Mouse (Mus musculus): ENCODE results near the gene Unc13d.
"Not testable (repeated sequence)": the region's sequence is repeated elsewhere in the genome, so short reads cannot be mapped to it uniquely, and the experiment has no call there.

The Unc13d gene

GRCm38 (mm10) chr11:116021328-116022220 lies 56.2 kb downstream of the Unc13d start:
- no peaks in the 10 kb centered on the region for H3K9me3 ChIP-seq (ENCODE audit: low read length)
- H3K27me3 ChIP-seq (ENCODE audit: insufficient read depth, low read length), result no peaks in the 10 kb centered on the region
- H3K4me1 ChIP-seq (replicated peaks; ENCODE audit: low read depth, low read length), result peaks cover 23% of the 10 kb centered on the region
- no peak overlapping the region; the same call in 1 of the 2 replicates for H3K4me3 ChIP-seq (replicated peaks; ENCODE audit: low read length)
- no peak for TF ChIP-seq POU5F1 (IDR thresholded peaks at IDR 0.05; ENCODE audit: borderline replicate concordance, low read length)
- TF ChIP-seq CTCF (conservative IDR thresholded peaks at IDR 0.05; ENCODE audit: low read length), result no peak
- no peak for TF ChIP-seq NANOG (IDR thresholded peaks at IDR 0.05; ENCODE audit: borderline replicate concordance, low read length)
- H3K36me3 ChIP-seq (ENCODE audit: insufficient read depth, low read length), result peaks cover 27% of the 10 kb centered on the region

- H3K27me3 ChIP-seq (ENCODE audit: insufficient read depth, low read length), result peaks cover 2% of the 10 kb centered on the region; the same call in 1 of the 2 replicates
- no peak overlapping the region for H3K4me3 ChIP-seq (replicated peaks; ENCODE audit: low read length)
- TF ChIP-seq CTCF (conservative IDR thresholded peaks at IDR 0.05; ENCODE audit: low read length), result peak; percentile 17
- no peak for TF ChIP-seq NANOG (IDR thresholded peaks at IDR 0.05; ENCODE audit: borderline replicate concordance, low read length)
- peaks cover 27% of the 10 kb centered on the region for H3K36me3 ChIP-seq (ENCODE audit: insufficient read depth, low read length)
- H3K4me1 ChIP-seq (replicated peaks; ENCODE audit: low read depth, low read length), result peaks cover 23% of the 10 kb centered on the region
- H3K9me3 ChIP-seq (ENCODE audit: low read length), result no peaks in the 10 kb centered on the region
Measured at GRCm38 (mm10) chr11:116020519-116020922, 57.2 kb downstream of the Unc13d start.

DNA sequence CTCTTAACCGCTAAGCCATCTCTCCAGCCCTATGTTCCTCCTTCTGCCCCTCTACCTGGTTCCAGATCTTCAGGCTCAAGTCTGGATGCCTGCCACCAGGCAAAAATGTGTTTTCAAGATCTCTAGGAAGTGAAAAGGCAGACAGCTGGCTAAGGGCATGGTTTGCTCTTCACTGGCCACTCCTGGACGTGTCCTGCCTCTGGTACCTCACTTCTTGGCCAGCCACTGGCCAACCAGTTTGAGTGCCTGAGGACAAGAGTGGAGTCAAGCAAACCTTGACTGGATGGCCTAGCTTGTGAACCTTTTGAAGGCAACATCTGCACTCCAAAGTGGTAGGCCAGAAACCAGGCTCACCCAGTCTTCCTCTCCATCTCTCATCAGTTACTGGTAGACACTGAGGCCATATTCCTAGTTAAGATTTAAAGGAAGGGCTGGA lies 57.8 kb downstream of the Unc13d start:
- TF ChIP-seq POU5F1 (IDR thresholded peaks at IDR 0.05; ENCODE audit: borderline replicate concordance, low read length), result no peak
- TF ChIP-seq CTCF (conservative IDR thresholded peaks at IDR 0.05; ENCODE audit: low read length), result no peak
- no peak for TF ChIP-seq NANOG (IDR thresholded peaks at IDR 0.05; ENCODE audit: borderline replicate concordance, low read length)
- Histone ChIP-seq H3K36me3 (ENCODE audit: insufficient read depth, low read length) (peaks cover 27% of the 10 kb centered on the region), H3K4me1 (replicated peaks; ENCODE audit: low read depth, low read length) (peaks cover 23% of the 10 kb centered on the region), H3K9me3 (ENCODE audit: low read length) (no peaks in the 10 kb centered on the region), H3K4me3 (replicated peaks; ENCODE audit: low read length) (no peak overlapping the region), H3K27me3 (ENCODE audit: insufficient read depth, low read length) (peaks cover 2% of the 10 kb centered on the region; the same call in 1 of the 2 replicates)

GRCm38 (mm10) chr11:116019360-116019791 lies 58.4 kb downstream of the Unc13d start:
- Histone ChIP-seq H3K36me3 (ENCODE audit: insufficient read depth, low read length) (peaks cover 27% of the 10 kb centered on the region), H3K4me1 (replicated peaks; ENCODE audit: low read depth, low read length) (peaks cover 23% of the 10 kb centered on the region), H3K4me3 (replicated peaks; ENCODE audit: low read length) (no peak overlapping the region), H3K27me3 (ENCODE audit: insufficient read depth, low read length) (peaks cover 5% of the 10 kb centered on the region; the same call in 1 of the 2 replicates), H3K9me3 (ENCODE audit: low read length) (no peaks in the 10 kb centered on the region)
- no peak for TF ChIP-seq NANOG (IDR thresholded peaks at IDR 0.05; ENCODE audit: borderline replicate concordance, low read length)
- TF ChIP-seq CTCF (conservative IDR thresholded peaks at IDR 0.05; ENCODE audit: low read length), result no peak
- TF ChIP-seq POU5F1 (IDR thresholded peaks at IDR 0.05; ENCODE audit: borderline replicate concordance, low read length), result no peak

GRCm38 (mm10) chr11:116018867-116019266 lies 58.9 kb downstream of the Unc13d start:
- peaks cover 23% of the 10 kb centered on the region for H3K4me1 ChIP-seq (replicated peaks; ENCODE audit: low read depth, low read length)

GRCm38 (mm10) chr11:116018106-116018505 lies 59.7 kb downstream of the Unc13d start:
- Histone ChIP-seq H3K9me3 (ENCODE audit: low read length) (no peaks in the 10 kb centered on the region), H3K36me3 (ENCODE audit: insufficient read depth, low read length) (peaks cover 22% of the 10 kb centered on the region), H3K27me3 (ENCODE audit: insufficient read depth, low read length) (peaks cover 5% of the 10 kb centered on the region; the same call in 1 of the 2 replicates), H3K4me1 (replicated peaks; ENCODE audit: low read depth, low read length) (peaks cover 27% of the 10 kb centered on the region), H3K4me3 (replicated peaks; ENCODE audit: low read length) (peak overlapping the region; percentile 68)
- TF ChIP-seq POU5F1 (IDR thresholded peaks at IDR 0.05; ENCODE audit: borderline replicate concordance, low read length) (no peak), CTCF (conservative IDR thresholded peaks at IDR 0.05; ENCODE audit: low read length) (peak; percentile 49), NANOG (IDR thresholded peaks at IDR 0.05; ENCODE audit: borderline replicate concordance, low read length) (no peak)

More at GRCm38 (mm10) chr11:116018867-116019266, 58.9 kb downstream of the Unc13d start:
- not testable (repeated sequence) for H3K4me3 ChIP-seq (replicated peaks; ENCODE audit: low read length); H3K27me3 ChIP-seq (ENCODE audit: insufficient read depth, low read length); H3K9me3 ChIP-seq (ENCODE audit: low read length)
- peaks cover 27% of the 10 kb centered on the region for H3K36me3 ChIP-seq (ENCODE audit: insufficient read depth, low read length)

DNA sequence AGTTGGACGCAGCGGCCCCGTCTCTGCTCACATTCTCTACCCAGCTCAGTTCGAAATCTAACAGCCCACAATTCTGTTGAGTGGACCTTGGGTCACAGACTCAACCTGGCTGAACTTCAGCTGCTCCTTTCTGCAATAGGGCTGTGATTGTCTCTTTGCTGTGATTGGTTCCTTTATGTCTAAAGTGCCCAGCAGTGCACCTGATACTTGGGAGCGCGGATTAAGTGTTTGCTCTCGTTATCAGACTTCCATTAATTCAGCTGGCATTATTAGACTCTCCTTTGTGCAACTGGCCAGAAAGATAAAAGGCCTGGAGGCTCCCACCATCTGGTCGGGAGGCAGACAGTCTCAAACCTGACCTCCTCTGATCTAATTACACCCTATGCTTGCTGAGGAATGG lies 62.9 kb downstream of the Unc13d start:
- H3K36me3 ChIP-seq (ENCODE audit: insufficient read depth, low read length), result peaks cover 13% of the 10 kb centered on the region
- TF ChIP-seq NANOG (IDR thresholded peaks at IDR 0.05; ENCODE audit: borderline replicate concordance, low read length) (no peak), CTCF (conservative IDR thresholded peaks at IDR 0.05; ENCODE audit: low read length) (no peak), POU5F1 (IDR thresholded peaks at IDR 0.05; ENCODE audit: borderline replicate concordance, low read length) (no peak)
- H3K4me3 ChIP-seq (replicated peaks; ENCODE audit: low read length), result no peak overlapping the region
- H3K9me3 ChIP-seq (ENCODE audit: low read length), result no peaks in the 10 kb centered on the region
- peaks cover 39% of the 10 kb centered on the region for H3K4me1 ChIP-seq (replicated peaks; ENCODE audit: low read depth, low read length)
- peaks cover 5% of the 10 kb centered on the region for H3K27me3 ChIP-seq (ENCODE audit: insufficient read depth, low read length)

DNA sequence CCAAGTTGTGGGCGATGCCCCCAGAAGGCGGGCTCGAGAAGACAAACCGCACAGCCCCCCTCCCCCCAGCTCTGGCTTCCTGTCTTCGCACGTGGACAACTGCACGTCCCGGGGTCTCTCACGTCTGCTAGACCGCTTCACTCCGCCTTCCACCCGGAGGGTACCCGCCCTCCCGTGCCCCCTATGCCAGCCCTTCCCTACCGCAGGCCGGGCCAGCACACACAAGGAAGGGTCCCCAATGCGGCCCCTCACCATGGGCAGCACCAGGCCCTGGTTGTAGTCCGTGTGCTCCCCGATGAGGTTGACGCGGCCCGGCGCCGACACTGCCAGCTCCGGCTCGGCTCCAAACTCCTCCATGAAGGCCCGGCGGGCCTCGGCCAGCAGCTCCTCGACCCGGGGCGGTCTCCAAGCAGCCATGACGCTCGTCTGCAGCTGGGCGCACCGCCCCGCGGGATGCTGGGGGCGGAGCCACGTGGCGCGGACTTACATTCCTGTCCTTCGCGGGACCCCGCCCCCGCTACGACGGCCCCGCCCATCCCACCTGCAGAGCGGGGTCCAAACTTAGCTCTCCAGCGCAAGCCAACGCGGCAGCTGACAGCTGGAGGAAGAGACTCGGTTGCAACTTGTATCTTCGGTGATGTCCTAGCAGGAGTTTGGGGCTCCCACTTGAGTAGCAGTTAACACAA lies 65.4 kb downstream of the Unc13d start, which contains the start of gene Galk1:
TSS of gene Galk1 (minus strand) at position 458 of the 686 bp plus-strand sequence.
- peaks cover 5% of the 10 kb centered on the region for H3K27me3 ChIP-seq (ENCODE audit: insufficient read depth, low read length)
- H3K9me3 ChIP-seq (ENCODE audit: low read length), result no peaks in the 10 kb centered on the region
- H3K4me3 ChIP-seq (replicated peaks; ENCODE audit: low read length), result peak within 1 kb of the TSS; percentile 92
- peaks cover 37% of the 10 kb centered on the region for H3K36me3 ChIP-seq (ENCODE audit: insufficient read depth, low read length)
- H3K4me1 ChIP-seq (replicated peaks; ENCODE audit: low read depth, low read length), result peaks cover 54% of the 10 kb centered on the region
- TF ChIP-seq POU5F1 (IDR thresholded peaks at IDR 0.05; ENCODE audit: borderline replicate concordance, low read length) (no peak), NANOG (IDR thresholded peaks at IDR 0.05; ENCODE audit: borderline replicate concordance, low read length) (no peak), CTCF (conservative IDR thresholded peaks at IDR 0.05; ENCODE audit: low read length) (no peak)

All from E14TG2a.4 (cell line).